Mouse (Mus musculus): ENCODE results near the gene Znrf2.

Znrf2 gene

GRCm38 (mm10) chr6:54906053-54907040 lies 89.6 kb downstream of the Znrf2 start:
- in situ Hi-C loops (cut with MboI, MseI), result no loop called here

- in situ Hi-C loops (cut with MboI, MseI), result no loop called here
These were observed 98.3 kb downstream of the Znrf2 start for GRCm38 (mm10) chr6:54914977-54915376.

- in situ Hi-C loops (cut with MboI, MseI), result no loop called here
These were observed 99.4 kb downstream of the Znrf2 start for GRCm38 (mm10) chr6:54916163-54916562.

- in situ Hi-C loops (cut with MboI, MseI), result no loop called here
These were observed 100.2 kb downstream of the Znrf2 start for GRCm38 (mm10) chr6:54916941-54917340.

- in situ Hi-C loops (cut with MboI, MseI), result no loop called here
These were observed 100.8 kb downstream of the Znrf2 start for GRCm38 (mm10) chr6:54917523-54917922.

GRCm38 (mm10) chr6:54918521-54918920 lies 101.8 kb downstream of the Znrf2 start:
- in situ Hi-C loops (cut with MboI, MseI), result no loop called here

GRCm38 (mm10) chr6:54924538-54924937 lies 107.8 kb downstream of the Znrf2 start:
- in situ Hi-C loops (cut with MboI, MseI), result loop anchor here (5.0 kb wide), 1 partner anchor 243 kb away; no protein-coding TSS in a partner anchor

GRCm38 (mm10) chr6:54925736-54926440 lies 109.2 kb downstream of the Znrf2 start:
- in situ Hi-C loops (cut with MboI, MseI), result no loop called here

- in situ Hi-C loops (cut with MboI, MseI), result no loop called here
These were observed 110.2 kb downstream of the Znrf2 start for GRCm38 (mm10) chr6:54926899-54927298.

GRCm38 (mm10) chr6:54927946-54928345 lies 111.2 kb downstream of the Znrf2 start:
- in situ Hi-C loops (cut with MboI, MseI), result no loop called here

GRCm38 (mm10) chr6:54931641-54932040 lies 114.9 kb downstream of the Znrf2 start:
- in situ Hi-C loops (cut with MboI, MseI), result no loop called here

- in situ Hi-C loops (cut with MboI, MseI), result no loop called here
These were observed 115.8 kb downstream of the Znrf2 start for GRCm38 (mm10) chr6:54932526-54932925.

- in situ Hi-C loops (cut with MboI, MseI), result no loop called here
These were observed 116.5 kb downstream of the Znrf2 start for GRCm38 (mm10) chr6:54933216-54933615.

- in situ Hi-C loops (cut with MboI, MseI), result no loop called here
These were observed 117.2 kb downstream of the Znrf2 start for GRCm38 (mm10) chr6:54933866-54934265.

GRCm38 (mm10) chr6:54934313-54934712 lies 117.6 kb downstream of the Znrf2 start:
- in situ Hi-C loops (cut with MboI, MseI), result no loop called here

- in situ Hi-C loops (cut with MboI, MseI), result no loop called here
These were observed 118.2 kb downstream of the Znrf2 start for GRCm38 (mm10) chr6:54934930-54935329.

- in situ Hi-C loops (cut with MboI, MseI), result no loop called here
These were observed 119.8 kb downstream of the Znrf2 start for GRCm38 (mm10) chr6:54936496-54936895.

- in situ Hi-C loops (cut with MboI, MseI), result no loop called here
These were observed 122.9 kb downstream of the Znrf2 start for GRCm38 (mm10) chr6:54939631-54940030.

- in situ Hi-C loops (cut with MboI, MseI), result no loop called here
These were observed 123.4 kb downstream of the Znrf2 start for GRCm38 (mm10) chr6:54940126-54940525.

GRCm38 (mm10) chr6:54941149-54941548 lies 124.4 kb downstream of the Znrf2 start:
- in situ Hi-C loops (cut with MboI, MseI), result no loop called here

Data from regulatory T cell (primary cell).